Mouse (Mus musculus) ovary, postnatal 10 days (tissue): Measurements from ENCODE around the gene Eftud2.

Source experiments
- DNase-seq: peaks from one replicate; pipeline ENCODE4 v3.0.0; 2022; ENCODE audit warnings: low spot score

Eftud2 gene

GRCm38 (mm10) chr11:102879558-102879957 lies 1.2 kb downstream of the Eftud2 start:
- no peak for DNase-seq

DNA sequence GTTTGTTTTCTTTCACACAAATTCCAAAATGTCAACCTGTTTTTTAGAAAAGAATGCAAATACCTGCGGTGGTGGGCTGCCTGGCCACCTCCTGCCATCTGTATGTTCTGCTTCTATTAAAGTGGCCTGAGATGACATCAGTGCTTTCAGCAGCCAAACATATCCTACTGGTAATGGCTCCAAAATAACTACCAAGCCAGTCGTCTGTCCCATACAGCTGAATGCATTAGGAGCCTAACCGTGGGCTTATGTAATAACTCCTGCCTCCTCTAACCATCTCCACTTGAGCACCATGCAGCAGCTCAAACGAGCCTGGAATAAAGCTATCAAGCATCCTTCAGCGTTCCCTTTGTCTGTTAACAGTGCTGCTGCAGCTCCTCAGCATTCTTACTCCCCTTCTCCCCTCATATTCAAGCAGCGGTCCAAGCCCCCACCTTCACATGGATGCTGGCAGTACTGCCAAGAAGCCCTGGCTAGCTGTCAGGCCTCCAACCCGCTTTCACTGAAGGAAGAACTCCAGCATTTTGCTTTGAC lies 5.9 kb downstream of the Eftud2 start:
- DNase-seq: no peak

DNA sequence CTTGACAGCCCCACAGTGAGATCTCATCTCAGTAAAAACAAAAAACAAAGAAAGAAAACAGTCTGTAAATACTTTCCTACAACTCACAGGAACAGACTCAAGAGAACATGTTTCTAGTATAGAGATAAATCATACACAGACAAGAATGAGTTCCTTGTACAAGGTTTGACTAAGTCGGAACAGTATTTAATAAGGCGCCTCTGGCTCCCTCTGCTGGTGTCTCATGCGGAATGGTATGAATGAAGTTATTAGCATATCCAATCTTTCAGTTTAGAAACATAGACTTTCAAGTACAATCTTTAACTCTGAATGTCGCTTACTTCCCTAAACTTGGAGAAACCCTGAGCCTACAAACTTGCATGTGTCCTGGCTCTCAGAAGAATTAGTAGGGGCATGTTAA lies 16.5 kb downstream of the Eftud2 start:
- peak; percentile 20 for DNase-seq

DNA sequence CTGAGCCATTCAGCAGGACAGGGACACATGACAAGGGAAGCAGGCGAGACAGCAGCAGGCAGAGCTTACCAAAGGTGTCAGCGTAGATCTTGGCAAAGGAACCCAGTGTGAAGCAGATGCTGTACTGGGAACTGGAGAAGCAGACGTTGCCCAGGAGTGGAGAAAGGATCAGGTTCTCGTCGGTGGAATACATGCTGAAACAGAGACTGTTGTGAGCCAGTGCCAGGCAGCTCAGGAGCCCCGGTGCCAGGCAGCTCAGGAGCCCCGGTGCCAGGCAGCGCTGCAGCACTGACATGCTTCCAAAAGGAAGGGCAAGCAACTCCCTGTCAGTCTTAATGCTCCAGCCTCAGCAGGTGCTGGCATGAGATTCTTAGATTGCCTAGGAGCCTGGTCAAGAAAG lies 20.9 kb downstream of the Eftud2 start:
- no peak for DNase-seq

DNA sequence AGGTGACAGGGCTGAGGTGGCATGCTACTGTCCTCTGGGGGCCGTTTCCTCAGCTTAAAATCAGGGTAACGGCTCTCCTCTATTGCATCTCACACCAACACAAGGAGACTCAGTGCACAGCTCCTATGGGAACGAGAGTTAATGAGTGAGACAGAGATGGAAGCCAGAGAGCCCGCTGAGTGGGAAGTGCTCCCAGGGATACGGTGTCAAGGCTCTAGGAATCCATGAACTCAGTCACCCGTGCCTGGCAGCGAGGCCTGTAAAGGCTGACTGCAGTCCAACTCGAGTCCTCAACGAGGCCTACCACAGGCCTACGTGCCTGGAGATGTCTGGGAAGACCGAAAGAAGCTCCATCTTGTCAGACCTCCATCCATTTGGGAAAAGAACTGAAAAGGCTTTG lies 21.8 kb downstream of the Eftud2 start:
- no peak for DNase-seq

DNA sequence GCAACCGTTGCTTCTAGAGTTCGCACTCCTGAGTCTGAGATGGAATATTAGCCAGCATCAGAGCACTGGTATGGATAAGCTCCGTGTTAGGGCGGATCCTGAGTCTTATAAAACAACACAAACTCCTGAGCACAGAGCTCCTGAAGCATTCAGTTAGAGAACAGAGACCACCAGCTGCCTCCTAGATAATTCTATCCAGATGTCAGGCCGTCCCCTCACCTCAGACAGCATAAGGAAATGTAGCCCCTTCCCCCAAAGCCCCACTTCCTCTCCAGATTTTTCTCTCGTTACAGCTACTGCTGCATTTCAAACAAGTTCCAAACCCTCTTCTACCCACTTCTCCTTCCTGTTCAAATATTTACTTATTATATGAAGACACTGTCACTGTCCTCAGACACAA lies 24.8 kb downstream of the Eftud2 start:
- DNase-seq: no peak

DNA sequence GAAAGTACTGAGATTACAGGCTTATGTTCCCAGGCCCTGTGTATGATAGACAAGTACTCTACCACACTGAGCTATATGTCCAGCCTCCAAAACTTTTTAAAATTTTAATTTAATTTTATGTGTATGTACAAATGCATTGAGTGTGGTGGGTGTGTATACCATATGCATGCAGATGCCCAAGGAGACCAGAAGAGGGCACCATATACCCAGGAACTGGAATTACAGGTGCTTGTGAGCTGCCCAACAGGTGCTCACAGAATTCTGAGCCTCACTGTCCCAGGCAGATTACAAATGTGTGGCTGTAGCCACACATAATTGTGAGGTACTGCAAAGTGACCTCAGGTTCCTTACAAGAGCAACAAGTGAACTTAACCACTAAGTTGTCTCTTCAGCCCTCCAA lies 27.0 kb downstream of the Eftud2 start:
- no peak for DNase-seq

GRCm38 (mm10) chr11:102851883-102852282 lies 28.9 kb downstream of the Eftud2 start:
- peak; percentile 27 for DNase-seq

GRCm38 (mm10) chr11:102845926-102846325 lies 34.9 kb downstream of the Eftud2 start:
- no peak for DNase-seq

GRCm38 (mm10) chr11:102838616-102839150 lies 42.1 kb downstream of the Eftud2 start:
- no peak for DNase-seq

GRCm38 (mm10) chr11:102838126-102838525 lies 42.7 kb downstream of the Eftud2 start:
- no peak for DNase-seq

- no peak for DNase-seq
Measured at GRCm38 (mm10) chr11:102837385-102837784, 43.4 kb downstream of the Eftud2 start.

DNA sequence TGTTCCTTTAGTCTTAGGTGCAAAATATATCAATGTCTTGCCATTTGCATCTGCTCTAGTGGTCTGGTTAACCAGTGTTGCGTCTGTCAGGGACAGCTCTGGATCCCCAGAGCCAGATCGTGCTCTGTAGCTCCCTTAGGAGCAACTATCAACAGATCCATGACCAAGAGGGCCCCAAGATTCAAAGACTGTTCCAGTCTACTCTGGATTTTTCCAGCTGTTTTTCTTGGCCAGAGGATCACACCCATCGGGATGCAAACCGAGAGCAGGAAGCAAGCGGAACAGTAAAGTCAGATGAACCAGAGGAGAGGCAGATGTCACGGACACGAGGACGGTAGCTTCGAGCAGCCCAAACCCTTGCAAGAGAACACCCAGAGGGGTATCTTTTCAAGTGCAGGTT lies 44.6 kb downstream of the Eftud2 start:
- no peak for DNase-seq

GRCm38 (mm10) chr11:102835549-102835948 lies 45.2 kb downstream of the Eftud2 start, which contains the start of gene Higd1b:
TSS of gene Higd1b (plus strand) at chr11:102835849.
- DNase-seq: no peak

GRCm38 (mm10) chr11:102834219-102834618 lies 46.6 kb downstream of the Eftud2 start:
- DNase-seq: no peak

- no peak for DNase-seq
Measured at GRCm38 (mm10) chr11:102832700-102833297, 48.0 kb downstream of the Eftud2 start.

- DNase-seq: no peak
Measured at GRCm38 (mm10) chr11:102830276-102830675, 50.5 kb downstream of the Eftud2 start.

DNA sequence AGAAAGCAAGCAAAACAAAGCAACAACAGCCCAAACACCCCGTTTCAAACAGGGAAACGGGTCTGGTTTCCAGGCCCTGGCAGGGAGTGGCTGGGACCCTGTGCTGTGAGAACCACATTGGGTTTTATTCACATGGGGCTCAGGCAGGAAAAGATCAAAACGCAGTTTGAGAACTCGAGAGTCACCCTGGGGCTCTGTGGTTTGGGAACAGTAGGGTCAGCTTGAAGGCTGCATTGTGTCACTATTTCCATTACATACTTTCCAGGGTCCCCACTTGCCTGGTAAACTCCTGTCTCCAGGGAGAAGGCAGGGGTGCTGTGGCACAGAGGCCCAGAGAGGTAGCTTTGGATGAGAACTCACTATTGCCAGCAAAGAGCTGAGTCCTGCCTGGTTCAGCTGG lies 53.7 kb downstream of the Eftud2 start:
- no peak for DNase-seq

DNA sequence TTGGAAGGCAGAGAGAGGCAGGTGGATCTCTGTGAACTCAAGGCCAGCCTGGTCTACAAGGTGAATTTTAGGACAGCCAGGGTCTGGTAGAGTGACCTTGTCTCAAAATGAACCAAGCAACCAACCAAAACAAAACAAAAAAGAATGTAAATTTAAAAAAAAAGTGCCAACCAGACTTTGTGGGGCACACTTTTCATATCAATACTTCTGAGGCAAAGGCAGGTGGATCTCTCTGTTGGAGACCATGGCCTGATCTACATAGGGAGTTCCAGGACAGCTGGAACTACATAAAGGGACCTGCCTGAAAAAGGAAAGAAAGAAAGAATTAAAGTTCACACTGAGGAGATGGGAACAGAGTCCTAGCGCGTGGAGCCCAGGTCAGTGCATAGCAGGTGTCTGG lies 54.3 kb downstream of the Eftud2 start:
- no peak for DNase-seq

DNA sequence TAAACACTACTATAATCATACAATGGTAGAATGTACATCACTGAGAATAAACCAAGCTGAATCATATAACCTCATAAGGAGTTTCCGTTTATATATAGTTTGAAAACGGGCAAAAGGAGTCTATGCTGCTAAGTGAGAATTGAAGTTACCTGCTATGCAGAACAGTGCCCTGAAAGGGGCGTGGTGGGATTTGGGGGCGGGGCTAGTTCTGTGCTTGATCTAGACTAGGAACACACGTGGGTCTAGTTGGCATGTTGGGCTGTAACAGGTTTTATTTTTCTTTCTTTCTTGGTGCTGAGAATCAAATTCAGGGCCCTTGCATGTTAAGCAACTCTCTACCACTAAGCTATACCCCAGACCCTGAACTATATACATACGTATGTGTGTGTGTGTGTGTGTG lies 59.6 kb downstream of the Eftud2 start:
- DNase-seq: no peak

DNA sequence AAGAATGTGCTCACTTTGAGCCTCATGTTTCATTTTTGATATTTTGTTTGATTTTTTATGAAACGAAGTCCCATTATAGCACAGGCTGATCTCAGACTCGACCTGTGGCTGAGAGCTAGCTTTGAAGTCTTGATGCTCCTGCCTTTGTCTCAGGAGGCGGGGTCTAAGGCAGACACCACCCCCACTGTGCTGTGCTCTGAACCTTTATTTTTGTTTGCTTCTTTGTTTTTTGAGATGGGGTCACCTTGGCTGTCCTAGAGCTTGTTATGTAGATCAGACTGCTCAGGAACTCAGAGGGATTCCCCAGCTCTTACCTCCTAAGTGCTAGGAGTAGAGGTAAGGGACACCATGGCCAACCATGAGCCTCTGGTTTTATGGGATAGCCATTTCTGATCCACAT lies 60.4 kb downstream of the Eftud2 start:
- no peak for DNase-seq

- DNase-seq: no peak
Measured at GRCm38 (mm10) chr11:102819783-102820385, 60.9 kb downstream of the Eftud2 start.

GRCm38 (mm10) chr11:102819021-102819782 lies 61.6 kb downstream of the Eftud2 start, which contains the start of gene Gjc1:
TSS of gene Gjc1 (minus strand) at chr11:102819700.
- peak; percentile 57 for DNase-seq
